Mouse (Mus musculus) retina, postnatal 1 day (tissue): ENCODE data around the gene Zfp462.

Experiments used
- DNase-seq: peaks from one replicate; pipeline ENCODE4 v3.0.0-alpha.2; 2012

Zfp462 gene

DNA sequence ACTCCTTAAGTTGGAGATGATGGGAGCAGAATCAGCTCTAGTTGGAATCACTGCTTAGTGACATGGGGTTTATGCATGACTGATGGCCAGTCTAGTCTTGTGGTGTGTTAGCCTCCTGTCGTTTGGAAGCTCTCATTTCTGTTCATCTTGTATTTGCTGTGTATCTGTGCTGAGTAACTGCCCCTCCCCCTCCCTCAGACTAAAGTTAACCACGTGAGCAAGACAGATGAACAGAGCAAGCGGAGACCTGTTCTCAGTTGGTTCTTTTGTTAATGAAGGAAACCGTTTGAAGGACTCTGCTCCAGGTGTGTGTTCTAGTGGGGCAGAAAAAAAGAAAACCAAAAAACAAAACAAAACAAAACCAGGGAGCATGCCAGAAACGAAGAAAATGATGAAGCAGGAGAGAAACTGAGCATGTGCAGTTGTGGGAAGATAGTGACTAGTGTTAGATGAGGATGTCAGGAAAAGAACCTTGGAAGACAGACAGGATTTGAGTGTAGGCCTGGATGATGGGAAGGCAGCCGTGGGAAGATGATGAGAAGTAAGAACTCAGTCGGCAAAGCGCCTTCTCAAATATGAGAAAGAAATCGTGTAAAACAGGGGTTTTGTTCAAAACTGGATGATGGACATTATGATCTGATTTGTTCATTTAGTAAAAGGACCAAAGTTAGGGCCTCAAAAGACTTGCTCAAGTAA lies 53.4 kb downstream of the Zfp462 start:
- no peak for DNase-seq

DNA sequence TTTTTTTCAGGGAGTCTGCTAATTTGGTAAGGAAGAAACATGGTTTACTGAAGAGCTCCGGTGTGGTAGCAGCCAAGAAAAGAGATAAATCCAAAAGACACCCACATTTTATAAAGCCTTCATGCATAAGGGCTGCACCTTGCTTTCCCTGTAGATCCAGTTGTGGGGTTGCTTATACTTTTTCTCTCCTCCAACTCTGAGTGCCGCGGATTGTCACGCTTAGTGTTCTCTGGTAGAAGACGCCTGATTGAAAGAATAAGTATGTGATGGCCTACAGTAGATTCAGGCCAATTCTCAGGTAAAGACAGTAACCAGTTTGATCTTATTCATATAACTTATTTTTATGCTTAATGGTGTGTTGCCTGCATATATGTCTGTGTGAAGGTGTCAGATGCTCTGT lies 54.7 kb downstream of the Zfp462 start:
- DNase-seq: no peak

DNA sequence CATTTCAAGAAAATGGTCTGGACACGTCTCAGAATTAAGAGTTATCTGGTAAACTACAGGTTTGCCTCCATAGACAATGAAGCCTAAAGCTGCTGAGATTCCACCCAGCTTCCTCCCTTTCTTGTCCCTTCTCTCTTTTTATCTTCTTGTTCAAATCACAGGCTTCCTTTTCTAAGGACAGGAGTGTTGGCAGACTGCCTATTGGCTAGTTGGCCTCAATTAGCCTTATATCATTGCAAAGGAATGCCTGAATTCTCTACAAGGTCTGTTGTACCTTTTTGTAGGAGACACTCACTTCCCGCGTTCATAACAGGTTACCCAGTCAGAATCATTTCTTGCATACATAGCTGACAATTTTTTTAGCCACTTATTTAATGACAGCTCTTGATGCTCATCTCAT lies 56.5 kb downstream of the Zfp462 start:
- no peak for DNase-seq

DNA sequence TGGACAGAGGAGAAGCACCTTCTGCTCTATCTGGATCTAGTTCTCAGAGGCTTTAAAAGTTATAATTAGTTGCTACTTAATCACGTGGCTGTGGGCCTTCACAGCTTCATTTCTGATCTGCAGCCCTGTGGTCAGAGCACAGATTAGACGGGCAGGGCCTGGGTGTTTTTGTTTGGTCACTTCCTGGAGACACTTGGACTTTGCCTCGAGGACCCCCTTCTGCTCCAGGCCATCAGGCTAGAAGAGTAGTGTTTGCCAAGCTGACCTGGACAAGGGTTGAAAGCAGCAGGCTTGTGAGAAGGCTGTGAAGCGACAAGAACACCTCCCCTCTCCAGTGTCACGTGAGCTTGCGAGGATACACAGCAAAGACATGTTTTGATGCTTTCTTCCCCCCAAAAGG lies 58.3 kb downstream of the Zfp462 start:
- DNase-seq: no peak

DNA sequence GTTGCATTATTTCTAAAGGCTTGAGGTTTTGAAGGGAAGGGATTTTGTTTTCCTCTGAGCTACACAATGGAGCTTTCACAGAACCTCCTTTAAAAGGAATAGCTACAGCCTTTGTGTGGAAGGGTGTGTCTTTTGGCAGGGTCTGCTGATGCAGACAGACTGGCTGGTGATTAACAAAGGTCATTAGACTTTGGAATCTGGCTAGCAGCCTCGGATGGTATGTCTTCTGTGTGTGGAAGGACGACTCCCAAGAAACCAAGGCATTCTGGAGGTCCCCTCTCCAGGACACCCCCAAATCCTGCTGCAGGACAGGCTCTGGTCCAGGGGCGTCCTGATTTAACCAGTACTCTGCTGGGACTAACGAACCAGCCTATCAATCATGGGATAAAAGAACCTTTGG lies 60.2 kb downstream of the Zfp462 start:
- peak; percentile 60 for DNase-seq

DNA sequence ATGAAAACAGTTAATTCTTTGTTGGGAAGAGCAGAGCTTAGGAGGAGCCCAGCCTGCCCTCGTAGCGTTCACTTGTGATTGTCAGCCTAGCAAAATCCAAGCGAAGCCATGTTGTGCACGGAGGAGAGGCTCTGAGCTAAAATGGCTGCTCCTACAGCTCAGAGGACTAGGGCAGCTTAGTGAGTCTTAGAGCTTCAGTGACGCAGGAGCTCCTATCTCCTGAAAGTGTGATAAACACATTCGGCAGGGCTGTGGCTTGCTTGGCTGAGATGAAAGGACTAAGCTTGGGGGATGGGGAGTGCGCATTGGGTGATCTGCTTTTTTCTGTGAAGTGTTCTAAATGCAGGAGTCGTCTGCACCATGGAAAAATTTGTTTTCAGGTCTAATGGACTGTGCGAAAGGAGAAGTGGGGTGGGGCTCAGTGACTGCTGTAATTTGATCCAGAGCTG lies 60.7 kb downstream of the Zfp462 start:
- DNase-seq: peak; percentile 77

DNA sequence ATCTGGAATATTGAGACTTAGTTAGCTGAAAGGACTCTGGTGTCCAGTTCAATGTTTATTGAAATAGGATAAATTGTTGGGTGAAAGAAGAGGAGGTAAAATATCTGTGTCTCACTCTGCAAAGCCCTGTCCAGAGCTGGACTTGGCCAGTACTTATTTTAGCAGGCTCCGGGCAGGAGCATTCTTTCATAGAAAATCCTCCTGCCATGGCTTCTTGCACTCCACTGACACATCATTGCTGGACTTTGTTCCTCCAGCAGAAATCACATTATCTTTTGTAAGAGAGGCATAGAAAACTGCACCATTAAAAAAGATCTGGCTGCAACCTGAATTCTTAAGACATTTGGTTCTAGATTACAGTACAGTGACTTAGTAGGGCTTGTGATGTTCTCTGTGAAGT lies 61.2 kb downstream of the Zfp462 start:
- no peak for DNase-seq

DNA sequence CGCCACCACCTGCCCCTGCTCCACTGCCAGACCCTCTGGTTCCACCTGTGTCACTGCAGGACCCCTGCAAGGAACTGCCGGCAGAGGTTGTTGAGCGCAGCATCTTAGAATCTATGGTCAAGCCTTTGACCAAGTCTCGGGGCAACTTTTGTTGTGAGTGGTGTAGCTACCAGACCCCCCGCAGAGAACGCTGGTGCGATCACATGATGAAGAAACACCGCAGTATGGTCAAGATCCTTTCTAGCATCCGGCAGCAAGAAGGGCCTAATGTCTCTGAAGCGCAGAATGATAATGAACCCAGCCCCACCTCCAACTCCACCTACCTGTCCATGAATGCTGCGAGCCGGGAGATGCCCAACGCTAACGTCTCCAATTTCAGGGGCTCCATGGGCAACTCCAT lies 63.8 kb downstream of the Zfp462 start:
- no peak for DNase-seq

DNA sequence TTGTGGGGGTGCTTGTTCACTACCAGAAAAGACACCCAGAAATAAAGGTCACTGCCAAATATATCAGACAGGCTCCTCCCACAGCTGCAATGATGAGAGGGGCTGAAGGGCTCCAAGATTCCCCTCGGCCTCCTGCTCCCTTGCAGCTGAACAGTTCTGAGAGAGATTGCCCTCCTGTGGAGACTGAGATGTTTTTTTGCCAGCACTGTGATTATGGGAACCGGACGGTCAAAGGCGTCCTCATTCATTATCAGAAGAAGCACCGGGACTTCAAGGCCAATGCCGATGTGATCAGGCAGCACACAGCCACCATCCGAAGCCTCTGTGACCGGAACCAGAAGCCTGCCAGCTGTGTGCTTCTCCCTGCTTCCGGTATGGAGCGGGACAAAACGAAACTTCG lies 66.5 kb downstream of the Zfp462 start:
- DNase-seq: no peak

DNA sequence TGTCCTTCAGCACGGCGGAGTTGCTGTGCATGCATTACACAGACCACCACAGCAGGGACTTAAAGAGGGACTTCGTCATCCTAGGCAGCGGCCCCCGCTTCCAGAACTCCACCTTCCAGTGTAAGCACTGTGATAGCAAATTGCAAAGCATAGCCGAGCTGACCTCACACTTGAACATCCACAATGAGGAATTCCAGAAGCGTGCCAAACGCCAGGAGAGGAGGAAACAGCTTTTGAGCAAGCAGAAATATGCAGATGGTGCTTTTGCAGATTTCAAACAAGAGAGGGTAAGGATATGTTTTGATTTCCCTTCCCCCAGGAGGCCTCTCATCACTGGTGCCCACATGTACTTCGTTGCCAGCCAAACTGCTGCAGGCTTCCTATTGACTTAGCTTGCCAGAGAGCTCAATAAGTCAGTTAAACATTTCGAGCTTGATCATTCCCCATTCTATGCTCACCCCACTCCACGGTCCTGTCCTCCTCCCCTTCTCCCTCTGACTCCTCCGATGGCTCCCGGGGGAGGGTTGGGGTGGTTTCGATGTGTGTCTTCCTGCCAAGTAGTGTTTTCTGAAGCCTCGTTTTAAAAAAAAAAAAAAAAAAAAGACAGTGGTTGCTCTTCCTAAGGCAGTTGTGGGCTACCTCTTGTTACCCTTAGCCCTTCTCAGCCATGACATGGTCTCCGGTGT lies 68.9 kb downstream of the Zfp462 start:
- DNase-seq: no peak

DNA sequence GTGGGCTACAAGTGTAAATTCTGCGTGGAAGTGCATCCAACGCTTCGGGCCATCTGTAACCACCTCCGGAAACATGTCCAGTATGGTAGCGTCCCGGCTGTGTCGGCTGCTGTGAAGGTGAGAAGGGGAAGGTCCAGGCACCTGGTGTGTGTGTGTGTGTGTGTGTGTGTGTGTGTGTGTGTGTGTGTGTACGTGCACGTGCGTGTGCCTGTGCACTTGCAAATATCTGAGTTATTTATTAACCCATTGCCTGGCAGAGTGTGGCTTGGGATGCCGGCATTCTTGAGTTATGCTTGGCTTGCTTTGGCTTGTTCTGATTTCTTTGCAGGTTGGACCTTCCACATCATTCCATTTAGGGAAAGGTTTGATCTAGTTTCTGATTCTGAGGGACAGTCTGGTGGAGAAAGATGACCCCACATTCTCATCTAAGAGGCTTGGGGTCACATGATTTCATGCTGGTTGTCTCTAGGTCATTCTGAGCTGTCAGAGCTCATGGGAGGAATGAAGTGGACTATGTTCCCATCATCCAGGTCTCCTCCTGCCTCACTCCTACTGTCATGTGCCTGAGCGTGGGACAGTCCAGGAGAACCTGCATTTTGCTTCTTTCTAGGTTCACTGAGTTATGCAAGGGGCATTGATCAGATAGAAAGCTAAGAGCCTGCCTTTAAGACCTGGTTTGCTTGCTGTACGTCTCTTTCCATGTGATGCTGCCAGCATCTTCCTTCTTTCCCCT lies 70.0 kb downstream of the Zfp462 start:
- DNase-seq: no peak

DNA sequence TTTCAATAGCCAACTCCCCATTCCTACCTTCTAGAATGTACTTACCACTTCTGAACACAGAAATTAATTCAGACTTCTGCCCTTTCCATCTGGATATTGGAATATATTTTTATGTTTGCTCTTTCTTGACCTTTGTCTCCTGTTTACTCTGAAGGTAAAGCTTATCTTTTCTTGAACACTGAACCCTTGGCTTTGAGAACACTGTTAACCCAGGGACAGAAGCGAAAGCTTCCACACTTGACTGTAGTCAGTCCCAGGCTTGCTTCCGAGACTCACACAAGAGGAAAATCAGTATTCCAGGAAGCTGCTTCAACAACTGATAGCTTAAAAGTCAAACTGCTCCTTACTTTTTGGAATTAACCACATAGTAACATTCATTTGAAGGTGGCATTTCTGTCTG lies 70.7 kb downstream of the Zfp462 start:
- no peak for DNase-seq

DNA sequence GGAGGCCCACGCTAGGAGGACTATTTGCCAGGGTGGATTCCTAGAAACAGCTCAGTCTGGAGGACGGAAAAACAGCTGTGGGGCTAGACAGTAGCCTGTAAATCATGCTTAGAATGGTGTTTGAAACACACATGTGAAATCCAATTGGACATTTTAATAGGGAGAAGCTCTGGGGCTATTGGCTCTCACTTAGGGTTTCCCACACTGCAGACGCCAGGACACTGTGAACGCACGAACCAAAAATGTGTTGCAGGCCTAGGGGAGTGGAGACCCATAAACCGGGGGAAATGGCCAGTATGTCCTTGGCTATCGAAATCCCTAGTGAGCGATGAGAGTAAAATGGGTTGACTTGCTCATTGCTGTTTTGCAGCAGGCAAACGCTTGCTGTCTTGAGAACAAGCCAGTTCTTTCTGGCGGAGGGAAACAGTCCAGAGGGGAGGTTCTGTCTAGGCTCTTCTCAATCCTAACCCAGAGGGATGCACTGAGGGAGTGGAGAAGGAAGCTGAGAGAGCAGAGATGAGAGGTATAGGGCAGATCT lies 81.3 kb downstream of the Zfp462 start:
- no peak for DNase-seq

DNA sequence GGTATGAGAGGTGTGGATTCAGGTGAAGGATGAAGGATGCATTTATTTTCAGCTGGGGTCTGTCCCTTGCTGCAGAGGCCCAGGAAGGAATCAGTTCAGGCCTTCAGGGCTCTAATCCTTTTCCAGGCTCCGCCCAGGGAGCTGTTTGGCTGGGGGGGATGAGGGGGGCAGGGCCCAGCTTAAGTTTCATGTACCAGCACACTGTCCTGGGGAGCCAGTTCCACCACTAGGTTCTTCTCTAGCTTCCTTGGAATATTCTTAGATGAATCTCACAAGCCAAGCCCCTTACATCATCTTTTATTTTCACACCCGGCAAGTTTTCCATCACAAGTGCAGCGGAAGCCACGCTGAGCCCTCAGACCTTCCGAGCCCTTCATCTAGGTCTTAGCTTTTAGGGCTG lies 85.6 kb downstream of the Zfp462 start:
- DNase-seq: no peak

DNA sequence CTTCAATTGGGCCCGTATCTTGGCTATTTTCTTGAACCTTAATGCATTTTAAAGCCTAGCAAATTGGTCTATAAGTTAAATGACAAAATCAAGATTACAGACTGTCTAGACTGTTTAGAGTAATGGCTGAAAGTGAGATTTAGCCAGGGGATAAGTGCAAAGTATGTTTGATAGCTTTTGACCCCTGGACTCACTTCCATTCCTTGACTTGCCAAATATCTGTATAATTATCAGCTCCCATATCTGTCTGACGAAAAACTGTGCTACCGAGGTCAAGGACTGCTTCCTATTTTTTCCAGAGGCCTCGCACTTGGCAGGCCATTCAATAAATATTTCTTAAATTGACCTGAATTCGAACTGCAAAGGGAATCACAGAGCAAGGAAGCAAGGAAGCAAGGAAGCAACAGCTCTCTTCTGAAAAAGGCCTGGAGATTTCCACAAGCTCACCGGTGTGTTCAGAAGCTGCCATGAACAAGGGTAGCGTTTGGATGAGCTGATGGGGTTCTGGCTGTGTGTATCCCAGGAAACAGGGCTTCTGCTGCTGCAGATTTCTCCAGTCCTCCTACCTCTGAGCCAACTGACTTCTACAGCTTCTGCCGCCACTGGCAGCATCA lies 87.6 kb downstream of the Zfp462 start:
- no peak for DNase-seq

DNA sequence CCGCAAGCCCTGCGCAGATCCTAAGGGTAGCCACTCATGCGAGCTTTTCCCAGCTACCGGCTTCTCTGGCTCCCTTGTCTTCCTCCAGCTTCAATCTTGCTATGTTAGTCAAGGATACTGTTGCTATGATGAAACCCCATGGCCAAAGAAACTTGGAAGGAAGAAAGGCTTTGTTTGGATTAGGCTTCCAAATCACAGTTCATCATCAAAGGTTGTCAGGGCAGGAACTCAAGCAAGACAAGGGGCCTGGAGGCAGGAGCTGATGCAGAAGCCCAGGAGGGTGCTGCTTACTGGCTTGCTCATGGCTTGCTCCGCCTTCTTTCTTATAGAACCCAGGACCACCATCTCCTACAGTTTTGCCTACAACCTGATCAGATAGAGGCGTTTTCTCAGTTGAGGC lies 88.6 kb downstream of the Zfp462 start:
- DNase-seq: no peak

DNA sequence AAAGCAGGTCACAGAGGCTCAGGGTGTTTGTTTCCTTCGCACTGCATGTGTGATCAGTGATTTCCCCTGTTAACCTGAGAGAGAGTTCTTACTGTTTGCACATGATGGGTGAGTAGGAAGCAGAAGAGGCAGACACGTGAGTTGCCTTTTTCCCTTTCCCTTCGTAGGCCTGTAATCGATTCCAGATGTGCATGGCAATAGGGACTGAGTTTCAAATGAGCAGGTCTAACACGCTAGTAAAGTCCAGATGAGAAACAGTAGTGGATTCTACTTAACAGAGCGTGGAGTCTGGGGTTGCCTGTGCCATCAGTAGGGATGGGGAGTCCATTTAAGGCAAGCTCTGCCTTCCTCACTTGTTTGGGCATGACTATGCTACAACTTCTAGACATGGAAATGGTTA lies 93.3 kb downstream of the Zfp462 start:
- no peak for DNase-seq

DNA sequence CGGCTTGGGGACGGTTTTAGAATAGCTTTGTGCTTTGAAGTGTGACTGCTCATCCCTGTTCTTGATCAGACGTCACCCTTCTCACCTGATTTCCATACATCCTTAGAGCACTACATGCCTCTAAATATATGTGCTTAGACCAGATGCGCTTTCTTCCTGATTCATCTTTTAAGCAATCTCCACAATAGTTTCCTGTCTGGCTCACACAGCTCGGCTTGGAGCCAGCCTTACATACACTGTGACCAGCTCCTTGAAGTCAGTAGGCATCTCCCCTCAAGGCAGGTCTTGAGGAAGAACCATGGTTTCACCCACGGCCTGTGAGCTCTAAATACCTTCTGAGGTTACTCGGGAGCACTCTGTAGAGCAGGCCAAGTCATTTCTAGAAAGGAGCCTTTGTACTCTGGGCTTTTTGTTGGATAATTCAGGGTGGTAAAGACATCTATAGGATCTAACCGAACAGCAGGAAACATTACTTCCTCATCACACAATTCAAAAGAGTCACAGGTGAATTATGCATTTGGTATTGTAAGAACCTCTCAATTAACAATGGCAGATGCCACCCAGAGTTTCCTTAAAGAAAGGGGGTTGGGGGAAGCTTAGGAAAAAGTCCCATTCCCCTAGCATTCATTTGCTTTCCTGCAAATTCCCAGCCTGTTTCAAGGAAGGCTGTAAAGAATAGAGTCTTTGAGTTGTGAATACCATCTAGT lies 95.6 kb downstream of the Zfp462 start:
- DNase-seq: no peak

DNA sequence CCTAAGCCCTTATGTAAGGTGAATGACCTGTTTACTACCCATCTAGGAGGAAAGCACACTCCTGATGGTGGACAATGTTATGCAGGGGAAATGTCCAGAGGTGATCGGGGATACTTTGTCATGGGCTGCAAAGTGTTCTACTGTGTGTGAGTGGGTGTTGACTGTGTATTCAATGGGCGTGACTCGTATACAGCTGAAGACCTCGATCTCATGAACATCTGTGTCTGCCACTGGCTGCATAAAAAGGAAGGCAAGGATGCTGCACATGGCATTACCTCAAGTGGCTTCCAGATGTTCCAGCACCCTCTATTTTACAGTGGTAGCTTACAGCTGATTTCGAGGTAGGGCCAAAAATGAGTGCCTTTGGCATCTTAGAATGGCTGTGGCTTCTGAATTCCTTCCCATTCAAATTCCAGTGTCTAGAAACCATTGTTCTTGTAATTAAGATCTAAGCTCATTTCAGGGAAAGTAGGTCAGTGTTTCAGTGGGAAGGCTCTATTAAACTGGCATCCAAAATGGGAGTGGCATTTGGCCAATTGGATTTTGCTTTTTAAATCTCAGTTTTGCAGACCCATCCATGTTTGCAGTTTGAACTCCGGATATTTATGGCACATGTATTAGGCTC lies 96.4 kb downstream of the Zfp462 start:
- peak; percentile 75 for DNase-seq

DNA sequence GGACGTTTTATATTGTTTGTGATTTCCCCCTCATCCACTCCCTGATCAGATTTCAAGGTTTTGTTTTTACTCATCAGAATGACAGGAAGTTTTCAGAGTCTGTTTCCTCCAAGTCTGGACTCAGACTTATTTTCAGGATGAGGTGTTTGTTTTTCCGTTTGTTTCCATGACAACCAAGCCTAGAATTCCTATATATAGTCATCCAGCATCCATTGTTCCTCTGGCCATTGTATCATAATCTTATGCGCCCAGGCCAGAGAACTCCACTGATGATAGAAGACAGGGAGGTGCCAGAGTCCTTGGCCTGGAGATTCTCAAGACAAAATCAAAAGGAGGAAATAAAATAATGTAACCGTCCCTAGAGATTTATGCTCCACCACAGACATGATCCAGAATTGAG lies 97.7 kb downstream of the Zfp462 start:
- DNase-seq: peak; percentile 69

DNA sequence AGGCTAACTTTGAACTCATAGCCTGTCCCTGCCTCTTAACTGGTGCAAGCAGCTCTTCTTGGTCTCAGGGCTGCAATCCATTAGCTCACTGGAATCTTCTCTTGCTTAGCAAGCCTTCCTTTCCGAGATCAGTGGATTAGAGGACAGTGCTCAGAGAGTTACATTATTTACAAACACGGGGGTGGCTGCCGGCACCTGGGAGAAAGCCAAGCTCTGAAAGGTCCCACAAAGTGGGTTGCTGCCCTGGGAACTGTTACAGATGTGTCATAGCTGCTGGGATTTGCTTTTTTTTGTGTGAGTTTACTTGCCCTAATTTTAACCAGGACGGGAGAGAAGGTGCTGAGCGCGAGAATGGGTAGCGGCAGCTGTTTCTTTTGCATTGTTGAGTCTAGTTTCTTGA lies 102.4 kb downstream of the Zfp462 start:
- DNase-seq: no peak

DNA sequence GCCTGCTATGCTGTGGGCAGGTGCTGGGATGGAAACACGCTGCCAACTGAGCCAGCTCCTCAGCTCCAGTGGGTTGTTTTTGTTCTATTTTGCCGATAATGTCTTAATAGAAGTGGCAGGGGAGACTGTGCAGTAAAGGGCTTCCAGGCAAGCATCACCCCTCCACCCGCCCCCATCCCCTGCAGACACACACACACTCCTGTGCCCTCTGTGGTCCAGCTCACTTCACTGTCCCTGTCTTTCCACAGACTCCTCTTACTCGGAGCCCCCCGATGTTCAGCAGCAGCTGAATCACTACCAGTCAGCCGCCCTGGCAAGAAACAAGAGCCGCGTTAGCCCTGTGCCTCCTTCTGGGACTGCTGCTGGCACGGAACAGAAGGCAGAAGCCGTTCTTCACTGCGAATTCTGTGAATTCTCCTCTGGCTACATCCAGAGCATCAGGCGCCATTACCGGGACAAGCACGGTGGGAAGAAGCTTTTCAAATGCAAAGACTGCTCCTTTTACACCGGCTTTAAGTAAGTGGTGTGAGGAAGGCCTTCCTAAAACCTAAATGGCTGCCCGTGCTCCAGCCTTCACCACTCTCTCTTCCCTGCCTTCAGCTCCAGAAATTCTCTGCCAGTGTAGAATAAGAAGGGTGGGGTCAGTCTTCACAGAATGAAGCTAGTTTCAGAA lies 105.2 kb downstream of the Zfp462 start:
- peak; percentile 22 for DNase-seq
